Mouse (Mus musculus): ENCODE measurements around the gene Bmp7.

Bmp7 gene

GRCm38 (mm10) chr2:172909463-172909862 is 30.7 kb downstream of the Bmp7 start:
- DNase-seq (ENCODE audit: low spot score in 2 of 2), result no peak

GRCm38 (mm10) chr2:172906146-172906545 is 34.0 kb downstream of the Bmp7 start:
- no peak for DNase-seq (ENCODE audit: low spot score in 2 of 2)

GRCm38 (mm10) chr2:172905057-172905456 is 35.1 kb downstream of the Bmp7 start:
- DNase-seq (ENCODE audit: low spot score in 2 of 2), result no peak

GRCm38 (mm10) chr2:172904614-172905013 is 35.5 kb downstream of the Bmp7 start:
- DNase-seq (ENCODE audit: low spot score in 2 of 2), result no peak

- no peak for DNase-seq (ENCODE audit: low spot score in 2 of 2)
These were observed 36.6 kb downstream of the Bmp7 start for GRCm38 (mm10) chr2:172903523-172903922.

GRCm38 (mm10) chr2:172900954-172901701 is 39.0 kb downstream of the Bmp7 start:
- no peak for DNase-seq (ENCODE audit: low spot score in 2 of 2)

- DNase-seq (ENCODE audit: low spot score in 2 of 2), result no peak
These were observed 50.2 kb downstream of the Bmp7 start for GRCm38 (mm10) chr2:172889756-172890443.

- DNase-seq (ENCODE audit: low spot score in 2 of 2), result no peak
These were observed 50.9 kb downstream of the Bmp7 start for GRCm38 (mm10) chr2:172889222-172889621.

GRCm38 (mm10) chr2:172888147-172888546 is 52.0 kb downstream of the Bmp7 start:
- no peak for DNase-seq (ENCODE audit: low spot score in 2 of 2)

- no peak for DNase-seq (ENCODE audit: low spot score in 2 of 2)
These were observed 54.3 kb downstream of the Bmp7 start for GRCm38 (mm10) chr2:172885861-172886260.

GRCm38 (mm10) chr2:172884584-172884983 is 55.5 kb downstream of the Bmp7 start:
- no peak for DNase-seq (ENCODE audit: low spot score in 2 of 2)

GRCm38 (mm10) chr2:172875201-172875600 is 64.9 kb downstream of the Bmp7 start:
- no peak for DNase-seq (ENCODE audit: low spot score in 2 of 2)

GRCm38 (mm10) chr2:172866356-172866755 is 73.8 kb downstream of the Bmp7 start:
- no peak for DNase-seq (ENCODE audit: low spot score in 2 of 2)

GRCm38 (mm10) chr2:172865165-172865564 is 75.0 kb downstream of the Bmp7 start:
- no peak for DNase-seq (ENCODE audit: low spot score in 2 of 2)

- DNase-seq (ENCODE audit: low spot score in 2 of 2), result no peak
These were observed 75.6 kb downstream of the Bmp7 start for GRCm38 (mm10) chr2:172864566-172864965.

- no peak for DNase-seq (ENCODE audit: low spot score in 2 of 2)
These were observed 76.7 kb downstream of the Bmp7 start for GRCm38 (mm10) chr2:172863469-172863856.

GRCm38 (mm10) chr2:172862850-172863468 is 77.2 kb downstream of the Bmp7 start:
- no peak for DNase-seq (ENCODE audit: low spot score in 2 of 2)

GRCm38 (mm10) chr2:172862424-172862823 is 77.7 kb downstream of the Bmp7 start:
- no peak for DNase-seq (ENCODE audit: low spot score in 2 of 2)

- DNase-seq (ENCODE audit: low spot score in 2 of 2), result no peak
These were observed 78.5 kb downstream of the Bmp7 start for GRCm38 (mm10) chr2:172861590-172861989.

GRCm38 (mm10) chr2:172860593-172860992 is 79.5 kb downstream of the Bmp7 start:
- no peak for DNase-seq (ENCODE audit: low spot score in 2 of 2)

GRCm38 (mm10) chr2:172860104-172860503 is 80.0 kb downstream of the Bmp7 start:
- DNase-seq (ENCODE audit: low spot score in 2 of 2), result no peak

GRCm38 (mm10) chr2:172857048-172857447 is 83.1 kb downstream of the Bmp7 start:
- no peak for DNase-seq (ENCODE audit: low spot score in 2 of 2)

- DNase-seq (ENCODE audit: low spot score in 2 of 2), result no peak
These were observed 83.6 kb downstream of the Bmp7 start for GRCm38 (mm10) chr2:172856549-172856948.
